In the genomic region with DNA sequence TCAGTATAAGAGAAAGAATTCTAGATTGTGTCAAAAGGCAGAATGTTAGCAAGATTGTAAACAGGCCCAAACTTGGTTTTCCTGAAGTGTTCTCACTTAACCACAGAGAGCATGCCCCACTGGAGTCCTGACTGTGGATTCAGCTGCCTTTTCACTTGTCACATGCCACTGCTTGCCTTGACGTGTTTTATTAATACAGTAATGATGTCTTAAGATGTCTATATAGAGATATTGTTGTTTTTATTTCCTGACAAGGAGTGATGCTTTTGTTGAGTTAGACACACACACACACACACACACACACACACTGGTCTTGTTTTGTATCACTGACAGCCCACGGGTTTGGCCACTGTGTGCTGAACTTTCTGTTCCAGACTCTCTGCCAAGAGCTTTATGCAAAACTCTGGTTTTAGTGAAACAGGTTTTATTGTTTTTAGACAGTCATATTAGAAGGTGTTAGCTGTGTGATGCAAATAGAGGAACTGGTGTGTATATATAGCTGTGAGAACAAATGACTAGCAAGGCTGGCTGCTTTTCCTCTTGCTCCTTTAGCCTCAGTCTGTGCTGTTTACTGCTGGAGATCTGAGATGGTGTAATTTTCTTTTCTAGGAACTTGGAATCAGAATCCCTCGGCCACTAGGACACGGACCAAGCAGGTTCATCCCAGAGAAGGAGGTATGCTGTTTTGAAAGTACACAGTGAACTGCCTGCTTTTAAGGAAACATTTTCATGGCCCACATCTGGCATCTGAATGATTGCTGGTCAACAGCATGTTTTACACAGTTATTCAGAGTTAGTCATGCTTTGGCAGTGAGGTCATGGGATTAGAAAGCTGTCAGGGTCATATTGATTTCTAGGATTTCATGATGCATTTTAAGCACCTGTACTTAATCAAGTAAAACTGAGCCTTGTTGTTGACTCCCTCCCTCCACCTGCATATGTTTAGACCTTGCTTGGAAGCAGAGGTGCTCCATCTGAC, we compare ENCODE assay signal across 7 mouse cellular contexts.
DNase-seq lines count a peak whose midpoint lies in the region; ATAC-seq and TF ChIP-seq lines count a peak whose summit lies in the region.

No protein-coding gene starts in this region.

- peak; percentile 55 to 75 for DNase-seq in lung, adult 18-20 months
- no peak for DNase-seq in lung, postnatal 4 days
- peak; percentile 61 for DNase-seq in testis, postnatal 10 days (ENCODE audit: low spot score)
- no peak for DNase-seq in frontal cortex, adult 2 months (ENCODE audit: extremely low spot score in 1 of 2, low spot score in 1 of 2)

- TF ChIP-seq POLR2A in bone marrow macrophage, adult 2 months (IDR thresholded peaks at IDR 0.05; ENCODE audit: borderline replicate concordance, low read depth, low read length) = no peak

- H3K9me3 ChIP-seq in limb, embryonic 13.5 days = no peaks in the 10 kb centered on the region

- 30% methylated on average over 4 of the region's 4 CpGs for WGBS in limb, embryonic 13.5 days

- H3K27me3 ChIP-seq in limb, embryonic 13.5 days = no peaks in the 10 kb centered on the region

- peak overlapping the region; percentile 9; the same call in 1 of the 2 replicates for H3K4me3 ChIP-seq in bone marrow macrophage, adult 2 months (ENCODE audit: insufficient read depth, low read length)
- H3K4me3 ChIP-seq in limb, embryonic 13.5 days = no peak overlapping the region

- H3K9ac ChIP-seq in limb, embryonic 13.5 days = no peak overlapping the region

- H3K36me3 ChIP-seq in limb, embryonic 13.5 days = peaks cover 17% of the 10 kb centered on the region

- peaks cover 35% of the 10 kb centered on the region for H3K4me1 ChIP-seq in bone marrow macrophage, adult 2 months (ENCODE audit: control insufficient read depth, insufficient read depth, low read length)
- H3K4me1 ChIP-seq in limb, embryonic 13.5 days = peaks cover 26% of the 10 kb centered on the region

- H3K4me2 ChIP-seq in limb, embryonic 13.5 days (replicated peaks) = no peak overlapping the region

- no peak for TF ChIP-seq CTCF in bone marrow macrophage, adult 2 months (IDR thresholded peaks at IDR 0.05; ENCODE audit: low read depth, low read length)

- peak; percentile 43 for ATAC-seq in granulocyte monocyte progenitor cell, adult 5-6 weeks (replicated peaks; ENCODE audit: poor library complexity, severe bottlenecking)
- ATAC-seq in limb, embryonic 13.5 days (ENCODE audit: low FRiP score, low read depth) = peak; percentile 44; the same call in 1 of the 2 replicates

- peak overlapping the region; percentile 61 for H3K27ac ChIP-seq in bone marrow macrophage, adult 2 months (ENCODE audit: insufficient read depth, low read depth, low read length)
- H3K27ac ChIP-seq in limb, embryonic 13.5 days = peak overlapping the region; percentile 63

Comparison
In these comparisons a context has a peak if more than half of its experiments do, and no peak if none do; other contexts are left out.
1. DNase-seq: peak in lung, adult 18-20 months (2 of 2) and testis, postnatal 10 days (single experiment); none in lung, postnatal 4 days (0 of 2) and frontal cortex, adult 2 months (0 of 2).